Mouse (Mus musculus) kidney, adult 8-10 months (tissue): ENCODE measurements around the gene S1pr5.
A peak's percentile ranks its signal among the peaks of the same experiment; 100 is the strongest.
"Not testable (repeated sequence)": the region's sequence is repeated elsewhere in the genome, so short reads cannot be mapped to it uniquely, and the experiment has no call there.

Experiments
- DNase-seq, 2 experiments: peaks; one replicate each; pipeline ENCODE4 v3.0.0; 2022

S1pr5 gene

GRCm38 (mm10) chr9:21248326-21248725 is at the start of gene S1pr5:
Gene S1pr5 (minus strand): TSS chr9:21248443.
- peak; percentile 53 to 56 for DNase-seq

GRCm38 (mm10) chr9:21292271-21292670 is 44.0 kb upstream of the S1pr5 start:
- no peak for DNase-seq

- DNase-seq, result not testable (repeated sequence)
Observed at GRCm38 (mm10) chr9:21291868-21292267, 43.6 kb upstream of the S1pr5 start.

GRCm38 (mm10) chr9:21291022-21291787 is 43.0 kb upstream of the S1pr5 start, which contains the start of gene Cdkn2d:
Gene Cdkn2d (minus strand): TSS chr9:21291407.
- DNase-seq, result peak; percentile 100

GRCm38 (mm10) chr9:21290589-21290988 is 42.3 kb upstream of the S1pr5 start:
- DNase-seq, result peak in 1 of 2 experiments; percentile 52

- no peak for DNase-seq
Observed at GRCm38 (mm10) chr9:21289337-21289671, 41.1 kb upstream of the S1pr5 start.

- DNase-seq, result no peak
Observed at GRCm38 (mm10) chr9:21288404-21289336, 40.4 kb upstream of the S1pr5 start.

GRCm38 (mm10) chr9:21287571-21288402 is 39.5 kb upstream of the S1pr5 start, which contains the start of gene Kri1:
Gene Kri1 (minus strand): TSS chr9:21287969.
- peak; percentile 99 for DNase-seq

GRCm38 (mm10) chr9:21286753-21287152 is 38.5 kb upstream of the S1pr5 start:
- no peak for DNase-seq

GRCm38 (mm10) chr9:21283994-21284393 is 35.8 kb upstream of the S1pr5 start:
- DNase-seq, result peak in 1 of 2 experiments; percentile 39

- DNase-seq, result no peak
Observed at GRCm38 (mm10) chr9:21283591-21283990, 35.3 kb upstream of the S1pr5 start.

GRCm38 (mm10) chr9:21277776-21278175 is 29.5 kb upstream of the S1pr5 start:
- DNase-seq, result no peak

GRCm38 (mm10) chr9:21276307-21276706 is 28.1 kb upstream of the S1pr5 start:
- no peak for DNase-seq

- DNase-seq, result no peak
Observed at GRCm38 (mm10) chr9:21275727-21276126, 27.5 kb upstream of the S1pr5 start.

- no peak for DNase-seq
Observed at GRCm38 (mm10) chr9:21275013-21275710, 26.9 kb upstream of the S1pr5 start.

GRCm38 (mm10) chr9:21274336-21274735 is 26.1 kb upstream of the S1pr5 start:
- no peak for DNase-seq

- no peak for DNase-seq
Observed at GRCm38 (mm10) chr9:21273520-21274228, 25.4 kb upstream of the S1pr5 start.

GRCm38 (mm10) chr9:21273094-21273493 is 24.9 kb upstream of the S1pr5 start:
- no peak for DNase-seq

GRCm38 (mm10) chr9:21272391-21272790 is 24.1 kb upstream of the S1pr5 start:
- no peak for DNase-seq

- DNase-seq, result not testable (repeated sequence)
Observed at GRCm38 (mm10) chr9:21269590-21269989, 21.3 kb upstream of the S1pr5 start.

- DNase-seq, result no peak
Observed at GRCm38 (mm10) chr9:21268305-21268704, 20.1 kb upstream of the S1pr5 start.
